Mouse (Mus musculus) lung, embryonic 16.5 days (tissue): Measurements from ENCODE around the gene Cyp3a44. TPM values are rescaled to one million over a fixed set of nuclear protein-coding genes. Genes with fewer than 3 reads are reported as not detected.
"Not testable (repeated sequence)": the region's sequence is repeated elsewhere in the genome, so short reads cannot be mapped to it uniquely, and the experiment has no call there.

ENCODE experiments used
- ATAC-seq: fragments of 200-750 bp; cut with Nextera tagmentation; 2 replicates; pipeline ENCODE4 v1.8.0; 2017; ENCODE audit warnings: low read depth, mild to moderate bottlenecking, moderate library complexity
- H3K27ac ChIP-seq: fragments of 300-500 bp; sonication (generic); 2 replicates; pipeline ENCODE4 v1.5.1; 2014; ENCODE audit warnings: mild to moderate bottlenecking, control low read depth, low read length
- H3K27me3 ChIP-seq: fragments of 300-500 bp; sonication (generic); 2 replicates; pipeline ENCODE4 v1.6.1; 2014; ENCODE audit warnings: low read depth, low read length, mixed read lengths; ENCODE audit not compliant: control insufficient read depth, insufficient read depth
- H3K36me3 ChIP-seq: fragments of 300-500 bp; sonication (generic); 2 replicates; pipeline ENCODE4 v1.6.1; 2014; ENCODE audit warnings: low read length; ENCODE audit not compliant: control insufficient read depth, insufficient read depth
- H3K4me1 ChIP-seq: fragments of 300-500 bp; sonication (generic); replicated peaks from 2 replicates; pipeline ENCODE4 v1.6.1; 2014; ENCODE audit warnings: low read length, mixed read lengths; ENCODE audit not compliant: control insufficient read depth, insufficient read depth
- H3K4me2 ChIP-seq: fragments of 300-500 bp; sonication (generic); 2 replicates; pipeline ENCODE4 v1.6.1; 2014; ENCODE audit warnings: low read depth, low read length, control low read depth
- H3K4me3 ChIP-seq: fragments of 300-500 bp; sonication (generic); 2 replicates; pipeline ENCODE4 v1.5.1; 2014; ENCODE audit warnings: mild to moderate bottlenecking, low read length, control low read depth
- H3K9ac ChIP-seq: fragments of 300-500 bp; sonication (generic); 2 replicates; pipeline ENCODE4 v1.6.1; 2014; ENCODE audit warnings: low read length, control low read depth
- H3K9me3 ChIP-seq: fragments of 300-500 bp; sonication (generic); 2 replicates; pipeline ENCODE4 v1.6.1; 2016; ENCODE audit warnings: low read length; ENCODE audit not compliant: control insufficient read depth
- WGBS: fragments of 180-500 bp; shearing (Covaris S2); extraction: QIAGEN DNeasy Blood & Tissue Kit; methylation state at CpG from one replicate; pipeline ENCODE4 v1.1.7; 2014; 5-methylcytosine and 5-hydroxymethylcytosine counted together
- polyA plus RNA-seq: library from polyadenylated mRNA; unstranded; fragments of >200 nt; fragmentation: Nextera tagmentation; extraction: Ambion mirVana; gene quantifications from 2 replicates; pipeline ENCODE4 v1.2.1, GENCODE M21; 2015

Gene Cyp3a44
- polyA plus RNA-seq = not detected in 2 replicates

DNA sequence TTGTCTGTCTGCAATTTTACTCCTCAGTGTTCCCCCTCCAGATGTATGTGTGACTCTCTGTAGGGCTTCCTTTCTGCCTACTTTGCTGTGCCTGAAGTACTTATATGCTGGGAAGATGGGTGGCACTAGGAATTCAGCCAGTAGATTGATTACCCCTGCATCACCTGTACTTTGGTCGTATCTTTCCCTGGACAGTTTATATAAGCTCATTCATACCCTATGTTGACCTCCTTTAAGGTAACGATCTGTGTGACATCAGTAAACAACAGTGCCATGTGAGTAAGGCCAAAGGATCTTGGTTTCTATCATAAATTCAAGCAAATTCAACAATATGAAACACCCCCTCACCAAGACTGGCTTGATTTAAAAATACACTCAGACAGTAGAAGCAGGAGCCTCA is at the start of gene Cyp3a44:
Cyp3a44 (minus strand) TSS at position 79 of the 400 bp plus-strand sequence.
- not testable (repeated sequence) for H3K9ac ChIP-seq, H3K4me2 ChIP-seq, H3K36me3 ChIP-seq, ATAC-seq, H3K4me1 ChIP-seq, H3K27me3 ChIP-seq, H3K9me3 ChIP-seq, H3K4me3 ChIP-seq, H3K27ac ChIP-seq
- 57% methylated on average over 2 of the region's 2 CpGs for WGBS

DNA sequence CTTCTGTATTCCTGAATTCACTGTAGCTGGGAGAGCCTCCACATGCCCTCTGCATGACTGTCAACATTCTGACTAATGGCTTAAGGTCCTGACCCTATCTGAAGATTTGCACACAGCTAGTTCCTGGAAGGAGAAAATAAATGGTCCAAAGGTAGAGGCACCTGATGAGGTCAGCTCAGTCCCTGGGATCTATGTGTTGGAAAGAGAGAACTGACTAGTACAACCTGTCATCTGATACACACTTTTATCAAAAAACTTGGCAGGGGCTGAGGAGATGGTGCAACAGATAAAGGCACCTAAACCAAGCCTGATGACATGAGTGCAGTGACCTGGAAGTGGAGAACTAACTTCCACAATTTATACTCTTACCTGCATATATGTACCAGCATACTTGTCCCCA is 5.4 kb downstream of the Cyp3a44 start:
- not testable (repeated sequence) for H3K27me3 ChIP-seq

DNA sequence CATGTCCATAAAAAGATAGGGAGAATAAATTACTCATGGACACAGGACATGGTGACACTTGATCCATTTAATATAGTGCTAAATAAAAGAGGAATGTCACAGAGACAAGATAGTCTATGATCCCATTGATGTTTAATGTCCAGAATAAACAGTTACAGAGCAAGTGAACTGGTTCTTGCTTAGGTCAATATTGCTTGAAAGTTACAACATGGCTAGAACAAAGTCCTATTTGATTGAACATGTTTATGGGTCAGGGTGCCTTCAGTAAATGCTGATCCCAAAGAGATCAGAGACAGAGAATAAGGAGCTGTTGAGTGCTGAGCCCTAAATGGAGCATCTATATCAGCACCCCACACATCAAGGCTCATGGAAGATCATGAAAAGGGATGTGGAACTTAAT is 12.4 kb downstream of the Cyp3a44 start:
- H3K36me3 ChIP-seq = not testable (repeated sequence)

More for the DNA sequence above, 5.4 kb downstream of the Cyp3a44 start:
- H3K4me2 ChIP-seq, ATAC-seq, H3K36me3 ChIP-seq, H3K9ac ChIP-seq, H3K27ac ChIP-seq, H3K4me1 ChIP-seq, H3K9me3 ChIP-seq, H3K4me3 ChIP-seq: not testable (repeated sequence)

DNA sequence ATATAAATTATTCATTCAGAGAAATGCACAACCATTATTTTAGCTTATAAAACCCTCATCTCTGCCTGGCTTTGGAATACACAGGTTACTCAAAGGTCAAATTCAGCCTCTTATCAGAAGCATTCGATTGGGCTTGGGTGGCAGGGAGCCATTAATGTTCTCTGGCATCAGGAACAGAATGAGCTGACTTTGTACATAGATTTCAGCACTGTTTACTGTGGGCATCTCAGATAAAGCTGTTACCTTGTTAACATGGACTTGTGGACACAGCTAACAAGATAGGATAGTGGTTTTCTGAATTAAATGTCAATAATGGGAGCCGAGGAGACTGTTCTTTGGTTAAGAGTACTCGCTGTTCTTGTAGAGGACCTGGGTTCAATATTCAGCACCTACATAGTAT is 68.2 kb downstream of the Cyp3a44 start:
- WGBS = 67% methylated on average over 3 of the region's 3 CpGs
- not testable (repeated sequence) for H3K9ac ChIP-seq, ATAC-seq, H3K4me1 ChIP-seq, H3K27ac ChIP-seq, H3K4me2 ChIP-seq, H3K36me3 ChIP-seq, H3K4me3 ChIP-seq, H3K9me3 ChIP-seq, H3K27me3 ChIP-seq

More for the DNA sequence above, 12.4 kb downstream of the Cyp3a44 start:
- H3K27me3 ChIP-seq, H3K27ac ChIP-seq, H3K4me1 ChIP-seq, H3K4me2 ChIP-seq, H3K9ac ChIP-seq, ATAC-seq, H3K9me3 ChIP-seq, H3K4me3 ChIP-seq: not testable (repeated sequence)

Other genes starting within 250 kb of the Cyp3a44 start
- not detected in 2 replicates for gene Cyp3a41b, start 221.1 kb downstream of the Cyp3a44 start, polyA plus RNA-seq
- not detected in 2 replicates for gene Cyp3a41a, start 85.7 kb downstream of the Cyp3a44 start, polyA plus RNA-seq
- gene Cyp3a11, start 74.1 kb upstream of the Cyp3a44 start, polyA plus RNA-seq = 0.10 and 0.54 TPM in 2 replicates
- gene Cyp3a25, start 203.7 kb upstream of the Cyp3a44 start, polyA plus RNA-seq = not detected in 2 replicates